Mouse (Mus musculus) MEL (cell line): Measurements from ENCODE around the gene Tex38. TPM values are rescaled to one million over a fixed set of nuclear protein-coding genes. Genes with fewer than 3 reads are reported as not detected.

Experiments
- DNase-seq: peaks from one replicate; pipeline ENCODE4 v3.0.0; 2011; ENCODE audit warnings: low read depth, low spot score
- H3K27ac ChIP-seq: 2 replicates; pipeline ENCODE4 v1.5.1; 2012; ENCODE audit warnings: low read depth, mild to moderate bottlenecking, control low read depth, low read length, moderate library complexity; ENCODE audit not compliant: control insufficient read depth
- H3K27me3 ChIP-seq, 2 experiments: fragments of 150-350 bp in 1 of 2; sonication (generic) in 1 of 2; 2 replicates each; pipeline ENCODE4 v1.6.1; 2012; ENCODE audit warnings: low read length in 2 of 2, mild to moderate bottlenecking in 2 of 2, improper control_type of control experiment in 1 of 2, moderate library complexity in 1 of 2; ENCODE audit not compliant: insufficient read depth in 2 of 2, control insufficient read depth in 1 of 2
- H3K36me3 ChIP-seq, 2 experiments: 2 replicates each; pipeline ENCODE4 v1.6.1; 2012 to 2014; ENCODE audit warnings: low read length in 2 of 2, improper control_type of control experiment in 1 of 2, inconsistent platforms in 1 of 2, mild to moderate bottlenecking in 1 of 2; ENCODE audit not compliant: insufficient read depth in 2 of 2, control insufficient read depth in 1 of 2
- H3K4me1 ChIP-seq, 2 experiments: fragments of 150-350 bp in 1 of 2; sonication (generic) in 1 of 2; 2 replicates each; pipeline ENCODE4 v1.6.1; 2012; ENCODE audit warnings: low read length in 2 of 2, improper control_type of control experiment in 1 of 2, mild to moderate bottlenecking in 1 of 2; ENCODE audit not compliant: insufficient read depth in 2 of 2, control insufficient read depth in 1 of 2
- H3K4me3 ChIP-seq, 2 experiments: fragments of 150-350 bp in 1 of 2; sonication (generic) in 1 of 2; 2 replicates each; pipeline ENCODE4 v1.5.1; 2012; ENCODE audit warnings: low read depth in 2 of 2, low read length in 2 of 2, mild to moderate bottlenecking in 2 of 2, moderate library complexity in 2 of 2, control low read depth in 1 of 2, improper control_type of control experiment in 1 of 2; ENCODE audit not compliant: control insufficient read depth in 1 of 2, insufficient read depth in 1 of 2
- H3K79me2 ChIP-seq: 2 replicates; pipeline ENCODE4 v1.6.1; 2012; ENCODE audit warnings: mild to moderate bottlenecking, low read length, moderate library complexity; ENCODE audit not compliant: control insufficient read depth, poor library complexity, insufficient read depth
- H3K9ac ChIP-seq: 2 replicates; pipeline ENCODE4 v1.6.1; 2012; ENCODE audit warnings: low read depth, mild to moderate bottlenecking, control low read depth, low read length, moderate library complexity; ENCODE audit not compliant: control insufficient read depth, poor library complexity, severe bottlenecking
- H3K9me3 ChIP-seq: fragments of 150-350 bp; sonication (generic); replicated peaks from 2 replicates; pipeline ENCODE4 v1.6.1; 2012; ENCODE audit warnings: mild to moderate bottlenecking, low read length, improper control_type of control experiment, moderate library complexity; ENCODE audit not compliant: insufficient read depth
- CHD1 ChIP-seq: IDR thresholded peaks from 2 replicates; pipeline ENCODE4 v1.6.1; 2012; ENCODE audit warnings: low read depth, mild to moderate bottlenecking, inconsistent platforms, low read length, improper control_type of control experiment
- CTCF ChIP-seq, 3 experiments: IDR thresholded peaks in 2 of 3; conservative IDR thresholded peaks in 1 of 3; 2 replicates each; pipeline ENCODE4 v1.5.1; 2011 to 2012; ENCODE audit warnings: low read length in 3 of 3, low read depth in 2 of 3, mild to moderate bottlenecking in 2 of 3, improper control_type of control experiment in 1 of 3, inconsistent platforms in 1 of 3, mixed read lengths in 1 of 3, moderate library complexity in 1 of 3; ENCODE audit not compliant: control insufficient read depth in 1 of 3, insufficient read depth in 1 of 3, poor library complexity in 1 of 3, severe bottlenecking in 1 of 3
- ELF1 ChIP-seq: IDR thresholded peaks from 2 replicates; pipeline ENCODE4 v1.6.1; 2014; ENCODE audit warnings: low read depth, mild to moderate bottlenecking, inconsistent platforms, low read length, improper control_type of control experiment, moderate library complexity
- EP300 ChIP-seq, 2 experiments: IDR thresholded peaks; 2 replicates each; pipeline ENCODE4 v1.6.1; 2011; ENCODE audit warnings: improper control_type of control experiment in 2 of 2, low read length in 2 of 2, low read depth in 1 of 2, mild to moderate bottlenecking in 1 of 2
- ETS1 ChIP-seq: IDR thresholded peaks from 2 replicates; pipeline ENCODE4 v1.6.1; 2012; ENCODE audit warnings: low read depth, mild to moderate bottlenecking, inconsistent platforms, low read length, improper control_type of control experiment, moderate library complexity
- GABPA ChIP-seq: IDR thresholded peaks from 2 replicates; pipeline ENCODE4 v1.6.1; 2012; ENCODE audit warnings: low read depth, mild to moderate bottlenecking, inconsistent platforms, low read length, improper control_type of control experiment, moderate library complexity
- GATA1 ChIP-seq: IDR thresholded peaks from 2 replicates; pipeline ENCODE4 v1.6.1; 2011; ENCODE audit warnings: low read depth, low read length, improper control_type of control experiment
- HCFC1 ChIP-seq: IDR thresholded peaks from 2 replicates; pipeline ENCODE4 v1.6.1; 2012; ENCODE audit warnings: low read depth, mild to moderate bottlenecking, inconsistent platforms, low read length, improper control_type of control experiment, moderate library complexity
- JUND ChIP-seq: IDR thresholded peaks from 2 replicates; pipeline ENCODE4 v1.6.1; 2011; ENCODE audit warnings: low read depth, mild to moderate bottlenecking, improper control_type of control experiment, low read length
- MAFK ChIP-seq: IDR thresholded peaks from 2 replicates; pipeline ENCODE4 v1.6.1; 2011; ENCODE audit warnings: low read depth, mild to moderate bottlenecking, low read length, improper control_type of control experiment, borderline replicate concordance
- MAZ ChIP-seq: IDR thresholded peaks from 2 replicates; pipeline ENCODE4 v1.6.1; 2012; ENCODE audit warnings: low read depth, mild to moderate bottlenecking, inconsistent platforms, low read length, improper control_type of control experiment
- MEF2A ChIP-seq: IDR thresholded peaks from 2 replicates; pipeline ENCODE4 v1.6.1; 2014; ENCODE audit warnings: low read depth, mild to moderate bottlenecking, inconsistent platforms, low read length, improper control_type of control experiment; ENCODE audit not compliant: poor library complexity, insufficient replicate concordance, severe bottlenecking; ENCODE audit errors: extremely low read depth
- MYB ChIP-seq: IDR thresholded peaks from 2 replicates; pipeline ENCODE4 v1.6.1; 2011; ENCODE audit warnings: mild to moderate bottlenecking, low read depth, low read length, improper control_type of control experiment
- MYC ChIP-seq: IDR thresholded peaks from 2 replicates; pipeline ENCODE4 v1.6.1; 2011; ENCODE audit warnings: low read depth, mild to moderate bottlenecking, low read length, improper control_type of control experiment, moderate library complexity
- POLR2A ChIP-seq, 2 experiments: IDR thresholded peaks; 2 replicates each; pipeline ENCODE4 v1.6.1; 2011 to 2012; ENCODE audit warnings: low read length in 2 of 2, mild to moderate bottlenecking in 2 of 2, control low read depth in 1 of 2, improper control_type of control experiment in 1 of 2, low read depth in 1 of 2, moderate library complexity in 1 of 2; ENCODE audit not compliant: control insufficient read depth in 1 of 2, insufficient read depth in 1 of 2, poor library complexity in 1 of 2
- POLR2AphosphoS5 ChIP-seq: IDR thresholded peaks from 2 replicates; pipeline ENCODE4 v1.6.1; 2012; ENCODE audit warnings: low read depth, borderline replicate concordance, mild to moderate bottlenecking, inconsistent platforms, low read length, moderate library complexity, mixed read lengths
- TAL1 ChIP-seq: IDR thresholded peaks from 2 replicates; pipeline ENCODE4 v1.6.1; 2012; ENCODE audit warnings: mild to moderate bottlenecking, inconsistent platforms, low read length, moderate library complexity, mixed read lengths
- ZMIZ1 ChIP-seq: IDR thresholded peaks from 2 replicates; pipeline ENCODE4 v1.6.1; 2012; ENCODE audit warnings: low read depth, mild to moderate bottlenecking, inconsistent platforms, low read length, improper control_type of control experiment, moderate library complexity
- polyA plus RNA-seq, 2 experiments: library from polyadenylated mRNA; stranded (reverse) in 1 of 2; unstranded in 1 of 2; fragments of >175 nt in 1 of 2; fragments of >200 nt in 1 of 2; gene quantifications; 2 replicates each; pipeline versions ENCODE4 v1.2.1 to v1.2.4; 2012; ENCODE audit warnings: low replicate concordance in 2 of 2, low read depth in 1 of 2; ENCODE audit not compliant: insufficient read length in 2 of 2, insufficient read depth in 1 of 2, missing spikeins in 1 of 2
- total RNA-seq: library from RNA; depleted of rRNA; stranded (reverse); fragments of 300-350 nt; gene quantifications from 2 replicates; pipeline ENCODE4 v1.2.3, GENCODE M21; 2012

Tex38 gene
- total and polyA plus RNA-seq, 3 experiments, result 0.15 TPM; not detected in 2

DNA sequence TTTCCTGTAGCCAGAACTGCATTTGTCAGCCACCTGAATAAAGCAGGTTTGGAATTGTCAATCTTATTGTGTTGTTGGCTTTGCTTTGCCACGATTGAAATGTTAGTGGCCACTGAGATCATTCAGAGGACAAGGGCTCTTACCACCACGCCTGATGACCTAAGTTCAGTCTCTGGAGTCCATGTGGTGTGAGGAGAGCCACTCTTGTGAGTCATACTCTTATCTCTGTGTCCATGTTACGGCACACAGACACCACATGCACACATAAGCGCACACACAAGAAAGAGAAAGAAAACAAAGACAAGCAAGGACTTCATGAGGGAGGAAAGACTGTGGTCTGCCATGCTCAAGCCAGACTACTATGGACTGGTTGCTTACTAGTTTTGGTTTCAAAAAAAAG, 37.7 kb downstream of the Tex38 start:
- no peak overlapping the region for H3K4me3 ChIP-seq
- H3K27me3 ChIP-seq, result no peaks in the 10 kb centered on the region
- H3K9me3 ChIP-seq, result no peaks in the 10 kb centered on the region
- no peak overlapping the region for H3K27ac ChIP-seq
- H3K36me3 ChIP-seq, result peaks cover 11 to 32% of the 10 kb centered on the region in 2 experiments
- TF ChIP-seq ZMIZ1 (no peak), TAL1 (0 out of 2 replicates have a peak, but pooled peaks have one; percentile 18), EP300 (IDR thresholded peaks at IDR 0.05; ENCODE audit: low read depth in 1 of 2, low read length in 2 of 2) (0 out of 4 replicates have a peak, but pooled peaks of 1 of the 2 experiments have one; percentile 7)
- H3K79me2 ChIP-seq, result peaks cover 9% of the 10 kb centered on the region
- peaks cover 3 to 23% of the 10 kb centered on the region in 2 experiments; a peak in 2 of 4 replicates for H3K4me1 ChIP-seq
- DNase-seq, result no peak
- no peak overlapping the region for H3K9ac ChIP-seq

DNA sequence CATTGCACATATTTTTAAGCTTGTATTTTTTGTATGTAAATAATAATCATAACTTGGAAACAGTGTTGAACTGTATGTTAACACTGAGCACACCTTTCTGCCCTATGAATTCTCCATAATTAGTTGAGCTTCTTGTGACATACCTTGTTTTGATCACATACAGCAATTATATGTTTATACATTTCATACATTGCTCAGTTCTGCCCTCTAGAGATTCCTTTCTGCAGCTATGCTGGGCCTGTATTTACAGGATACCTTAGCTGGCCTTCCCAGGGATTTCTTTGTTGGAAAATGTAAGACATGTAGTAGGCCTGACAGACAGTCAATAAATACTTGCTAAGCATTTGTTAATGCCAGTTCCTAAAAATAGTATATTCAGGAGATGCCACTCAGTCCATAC, 38.2 kb downstream of the Tex38 start:
- H3K9ac ChIP-seq, result no peak overlapping the region

DNA sequence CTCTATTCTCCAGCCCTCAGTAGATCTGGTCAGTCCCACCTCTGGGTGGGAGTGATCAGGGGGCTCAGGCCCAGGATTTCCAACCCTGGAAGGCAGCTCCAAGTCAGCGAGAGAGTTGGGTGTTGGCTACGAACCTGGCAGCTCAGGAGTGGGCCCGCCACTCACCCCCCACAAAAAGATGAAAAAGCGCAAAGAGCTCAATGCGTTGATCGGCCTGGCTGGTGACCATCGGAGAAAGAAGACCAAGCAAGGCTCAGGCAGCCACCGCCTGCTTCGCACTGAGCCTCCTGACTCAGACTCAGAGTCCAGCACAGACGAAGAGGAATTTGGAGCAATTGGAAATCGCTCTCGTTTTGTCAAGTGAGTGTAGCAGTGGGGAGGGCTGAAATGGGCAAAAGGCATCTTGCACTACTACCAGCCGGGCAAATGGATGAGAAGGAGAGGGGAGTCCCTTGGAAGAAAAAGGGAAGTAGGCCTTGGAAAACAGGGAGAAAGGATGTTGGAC, 42.3 kb downstream of the Tex38 start:
- Histone ChIP-seq H3K27me3 (no peaks in the 10 kb centered on the region), H3K27ac (no peak overlapping the region), H3K9ac (peak overlapping the region; percentile 90), H3K4me3 (peak overlapping the region; percentile 86 to 95), H3K9me3 (no peaks in the 10 kb centered on the region)
- DNase-seq, result peak; percentile 35
- TF ChIP-seq CHD1, result 0 out of 2 replicates have a peak, but pooled peaks have one; percentile 54
- no peak for TF ChIP-seq GATA1
- TF ChIP-seq, all 39 proteins: peak for 1
- Histone ChIP-seq H3K4me1 (peaks cover 9 to 35% of the 10 kb centered on the region in 2 experiments), H3K79me2 (peaks cover 14% of the 10 kb centered on the region), H3K36me3 (peaks cover 2 to 40% of the 10 kb centered on the region in 2 experiments; a peak in 3 of 4 replicates)

More for the DNA sequence above, 38.2 kb downstream of the Tex38 start:
- Histone ChIP-seq H3K27ac (no peak overlapping the region), H3K4me1 (peaks cover 3 to 23% of the 10 kb centered on the region in 2 experiments; a peak in 2 of 4 replicates), H3K4me3 (no peak overlapping the region), H3K27me3 (no peaks in the 10 kb centered on the region), H3K79me2 (peaks cover 14% of the 10 kb centered on the region), H3K9me3 (no peaks in the 10 kb centered on the region), H3K36me3 (peaks cover 11 to 32% of the 10 kb centered on the region in 2 experiments)
- no peak for DNase-seq
- TF ChIP-seq MAFK (no peak), CTCF (IDR thresholded peaks at IDR 0.05 in 2 of 3, conservative IDR thresholded peaks at IDR 0.05 in 1 of 3; ENCODE audit: control insufficient read depth in 1 of 3, insufficient read depth in 1 of 3, low read depth in 2 of 3, low read length in 3 of 3, poor library complexity in 1 of 3, severe bottlenecking in 1 of 3) (peak in 2 of 3 experiments; percentile 11 to 29; a peak in 3 of 6 replicates)

DNA sequence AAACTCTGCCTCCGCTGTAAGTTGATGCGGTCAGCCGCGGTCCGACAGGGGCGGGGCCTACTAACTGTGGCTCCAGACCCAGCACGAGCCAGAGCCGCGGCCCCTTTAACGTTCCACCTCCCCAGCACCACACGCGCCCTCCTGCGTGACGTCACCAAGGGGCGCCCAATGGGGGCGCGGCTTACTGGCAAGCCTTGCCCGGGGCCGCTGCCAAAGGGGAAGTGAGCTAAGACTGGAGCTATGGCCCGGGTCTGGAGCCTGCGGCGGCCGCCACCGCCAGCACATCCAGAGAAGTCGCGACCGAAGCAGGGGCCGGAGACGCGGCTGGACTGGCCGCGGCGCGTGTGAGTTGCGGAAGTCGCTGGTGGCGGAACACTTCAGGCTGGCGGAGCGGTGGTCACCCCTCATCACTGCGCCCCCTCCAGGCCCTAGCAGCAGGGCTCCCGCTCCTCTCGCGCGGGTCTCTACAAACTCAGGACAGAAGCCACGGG, 43.2 kb downstream of the Tex38 start, which contains the start of gene Efcab14:
Gene Efcab14, plus strand, starts transcription at position 194 of the 491 bp plus-strand sequence.
- Histone ChIP-seq H3K27ac (peak within 1 kb of the TSS; percentile 59), H3K4me3 (peak within 1 kb of the TSS; percentile 86 to 95), H3K9me3 (no peaks in the 10 kb centered on the region), H3K27me3 (no peaks in the 10 kb centered on the region), H3K9ac (peak within 1 kb of the TSS; percentile 90), H3K4me1 (peaks cover 11 to 37% of the 10 kb centered on the region in 2 experiments), H3K79me2 (peaks cover 14% of the 10 kb centered on the region), H3K36me3 (peaks cover 0 to 41% of the 10 kb centered on the region in 2 experiments; a peak in 3 of 4 replicates)
- DNase-seq, result peak; percentile 98
- no peak for TF ChIP-seq GABPA
- peak; percentile 92 for TF ChIP-seq ELF1
- TF ChIP-seq MYC, result peak; percentile 63; the same call in 1 of the 2 replicates
- 0 out of 2 replicates have a peak, but pooled peaks have one; percentile 46 for TF ChIP-seq MEF2A
- peak; percentile 82 to 85 for TF ChIP-seq POLR2A (IDR thresholded peaks at IDR 0.05; ENCODE audit: control insufficient read depth in 1 of 2, insufficient read depth in 1 of 2, low read depth in 1 of 2, low read length in 2 of 2, poor library complexity in 1 of 2)
- TF ChIP-seq JUND, result no peak
- TF ChIP-seq HCFC1, result peak; percentile 93
- no peak for TF ChIP-seq TAL1
- TF ChIP-seq MYB, result 0 out of 2 replicates have a peak, but pooled peaks have one; percentile 39
- peak; percentile 64; the same call in 1 of the 2 replicates for TF ChIP-seq ETS1
- peak; percentile 89; the same call in 1 of the 2 replicates for TF ChIP-seq MAZ
- TF ChIP-seq POLR2AphosphoS5, result no peak
